ENCODE assay signal across 21 mouse cellular contexts in genomic region chr9:77383951-77384350, GRCm38 (mm10). TPM values are rescaled to one million over a fixed set of nuclear protein-coding genes. Genes with fewer than 3 reads are reported as not detected.
"Had no signal": no experiment of that assay in that cellular context is flagged by ENCODE, and none has a peak within 500 bp of the region (broad histone marks: within the 10 kb centered on the region; RNA-seq: fewer than 3 reads in every experiment).

No protein-coding gene starts in this region.

- ATAC-seq: liver, postnatal 0 days; lung, postnatal 0 days had no signal

- H3K4me2 ChIP-seq: lung, embryonic 15.5 days; midbrain, embryonic 12.5 days; neural tube, embryonic 12.5 days; stomach, embryonic 15.5 days had no signal

- H3K27me3 ChIP-seq: lung, embryonic 15.5 days; midbrain, embryonic 12.5 days; neural tube, embryonic 12.5 days; stomach, embryonic 15.5 days had no signal

- DNase-seq: liver, postnatal 0 days; lung, adult 2 months; lung, postnatal 14 days; lung, postnatal 36 days; midbrain, embryonic 14.5 days; right cerebral cortex, postnatal 14 days; thymus, adult 2 months; thymus, postnatal 25 days; thymus, postnatal 4 days had no signal

- H3K4me1 ChIP-seq: megakaryocyte, embryonic 14.5 days; midbrain, embryonic 12.5 days; neural tube, embryonic 12.5 days had no signal

- H3K9me3 ChIP-seq: lung, embryonic 15.5 days; megakaryocyte, embryonic 14.5 days; midbrain, embryonic 12.5 days; neural tube, embryonic 12.5 days; stomach, embryonic 15.5 days had no signal

- H3K27ac ChIP-seq: lung, embryonic 15.5 days; macrophage; midbrain, embryonic 12.5 days; neural tube, embryonic 12.5 days; stomach, embryonic 15.5 days; stomach, postnatal 0 days had no signal

- H3K4me3 ChIP-seq: lung, embryonic 15.5 days; megakaryocyte, embryonic 14.5 days; midbrain, embryonic 12.5 days; neural tube, embryonic 12.5 days; stomach, embryonic 15.5 days had no signal

- H3K9ac ChIP-seq: liver, postnatal 0 days; lung, embryonic 15.5 days; midbrain, embryonic 12.5 days; neural tube, embryonic 12.5 days; stomach, embryonic 15.5 days had no signal

- H3K36me3 ChIP-seq: lung, embryonic 15.5 days; midbrain, embryonic 12.5 days; neural tube, embryonic 12.5 days; stomach, embryonic 15.5 days had no signal

RNA-seq across cellular contexts. Expression of gene Mlip, which starts 31.2 kb away (rescaled TPM):
- total RNA-seq: megakaryocyte progenitor cell, adult 5-6 weeks; monocyte, adult 5-6 weeks; neutrophil, adult 5-6 weeks had no signal
- polyA plus RNA-seq: liver, postnatal 0 days; macrophage; spleen, adult 2 months had no signal
